Mouse (Mus musculus) heart, embryonic 14.5 days (tissue): Measurements from ENCODE around the gene Hjurp. TPM values are rescaled to one million over a fixed set of nuclear protein-coding genes. Genes with fewer than 3 reads are reported as not detected.
A peak's percentile ranks its signal among the peaks of the same experiment; 100 is the strongest.

Experiments
- ATAC-seq: fragments of 200-750 bp; cut with Nextera tagmentation; 2 replicates; pipeline ENCODE4 v1.8.0; 2017; ENCODE audit warnings: low read depth, moderate TSS enrichment; ENCODE audit not compliant: insufficient number of reproducible peaks, insufficient read depth, low FRiP score
- H3K27ac ChIP-seq, 2 experiments: fragments of 200-500 bp in 1 of 2; fragments of 300-500 bp in 1 of 2; sonication (generic) in 1 of 2; replicated peaks in 1 of 2; 2 replicates each; pipeline ENCODE4 v1.5.1; 2012 to 2014; ENCODE audit warnings: low read depth in 2 of 2, low read length in 2 of 2, control low read depth in 1 of 2, mild to moderate bottlenecking in 1 of 2, mixed read lengths in 1 of 2; ENCODE audit not compliant: control insufficient read depth in 1 of 2, insufficient read depth in 1 of 2
- H3K27me3 ChIP-seq: fragments of 300-500 bp; sonication (generic); 2 replicates; pipeline ENCODE4 v1.6.1; 2014; ENCODE audit warnings: mild to moderate bottlenecking, low read length, control low read depth; ENCODE audit not compliant: control insufficient read depth, insufficient read depth
- H3K36me3 ChIP-seq: fragments of 300-500 bp; sonication (generic); 2 replicates; pipeline ENCODE4 v1.6.1; 2014; ENCODE audit warnings: mild to moderate bottlenecking, control low read depth, low read length, mixed read lengths; ENCODE audit not compliant: control insufficient read depth, insufficient read depth
- H3K4me1 ChIP-seq, 2 experiments: fragments of 200-500 bp in 1 of 2; fragments of 300-500 bp in 1 of 2; sonication (generic) in 1 of 2; 2 replicates each; pipeline ENCODE4 v1.6.1; 2012 to 2014; ENCODE audit warnings: low read length in 2 of 2, control low read depth in 1 of 2, mixed read lengths in 1 of 2; ENCODE audit not compliant: control insufficient read depth in 2 of 2, insufficient read depth in 2 of 2
- H3K4me2 ChIP-seq: fragments of 300-500 bp; sonication (generic); 2 replicates; pipeline ENCODE4 v1.6.1; 2014; ENCODE audit warnings: mild to moderate bottlenecking, low read length
- H3K4me3 ChIP-seq, 2 experiments: fragments of 200-500 bp in 1 of 2; fragments of 300-500 bp in 1 of 2; sonication (generic) in 1 of 2; 2 replicates each; pipeline ENCODE4 v1.5.1; 2012 to 2014; ENCODE audit warnings: low read length in 2 of 2, mild to moderate bottlenecking in 2 of 2, control low read depth in 1 of 2, low read depth in 1 of 2, moderate library complexity in 1 of 2; ENCODE audit not compliant: control insufficient read depth in 1 of 2, insufficient read depth in 1 of 2
- H3K9ac ChIP-seq: fragments of 300-500 bp; sonication (generic); 2 replicates; pipeline ENCODE4 v1.6.1; 2014; ENCODE audit warnings: mild to moderate bottlenecking, low read length
- H3K9me3 ChIP-seq: fragments of 300-500 bp; sonication (generic); 2 replicates; pipeline ENCODE4 v1.6.1; 2016; ENCODE audit warnings: low read length, control low read depth; ENCODE audit not compliant: control insufficient read depth
- WGBS: fragments of 180-500 bp; shearing (Covaris S2); extraction: QIAGEN DNeasy Blood & Tissue Kit; methylation state at CpG from one replicate; pipeline ENCODE4 v1.1.7; 2014; 5-methylcytosine and 5-hydroxymethylcytosine counted together
- polyA plus RNA-seq: library from polyadenylated mRNA; unstranded; fragments of >200 nt; fragmentation: Nextera tagmentation; extraction: Ambion mirVana; gene quantifications from 2 replicates; pipeline ENCODE4 v1.2.1, GENCODE M21; 2014

Gene Hjurp
- polyA plus RNA-seq, 1 experiment from 2014 or later = 104 TPM

DNA sequence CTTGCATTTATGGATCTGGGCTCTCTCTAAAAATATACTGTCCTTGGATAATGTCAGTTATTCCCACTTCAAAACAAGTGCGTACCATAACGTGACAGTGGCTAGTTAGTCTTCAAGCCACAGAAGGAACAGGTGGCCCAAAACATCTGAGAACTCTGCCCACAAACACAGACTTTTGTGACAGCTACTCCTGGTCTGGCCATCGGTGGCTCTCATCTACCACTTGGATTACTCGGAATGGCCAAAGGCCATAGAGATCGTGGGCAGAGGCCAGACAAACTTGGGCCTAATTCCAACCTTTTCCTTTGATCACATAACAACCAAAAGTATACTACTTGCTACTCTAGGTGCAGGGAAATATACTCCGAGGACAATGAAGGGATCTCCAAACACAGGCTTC, 9.4 kb downstream of the Hjurp start:
- Histone ChIP-seq H3K4me2 (no peak overlapping the region), H3K4me3 (no peak overlapping the region), H3K27me3 (no peaks in the 10 kb centered on the region), H3K9me3 (no peaks in the 10 kb centered on the region), H3K9ac (no peak overlapping the region), H3K4me1 (peaks cover 0 to 7% of the 10 kb centered on the region in 2 experiments; a peak in 1 of 4 replicates), H3K27ac (no peak overlapping the region), H3K36me3 (peaks cover 91% of the 10 kb centered on the region)
- WGBS = 83% methylated on average over 6 of the region's 6 CpGs
- ATAC-seq = no peak

DNA sequence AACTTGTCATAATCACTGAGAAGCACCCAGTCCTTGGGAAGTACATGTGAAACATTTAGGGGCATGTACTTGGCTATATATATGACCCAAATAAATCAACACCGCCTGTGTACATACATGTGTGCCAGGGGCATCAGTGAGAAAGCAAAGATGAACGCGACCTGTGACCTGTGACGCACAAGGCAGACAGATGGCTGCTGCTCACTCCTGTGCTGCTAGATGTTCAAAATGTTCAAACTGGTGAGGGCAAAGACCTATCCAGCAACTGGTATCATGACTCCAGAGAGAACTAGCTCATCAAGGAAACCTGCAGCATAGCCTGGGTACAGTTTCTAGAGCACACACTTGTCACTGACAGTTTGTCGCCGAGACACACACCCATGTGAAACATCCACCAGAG, 9.9 kb downstream of the Hjurp start:
- H3K4me2 ChIP-seq = no peak overlapping the region
- H3K9me3 ChIP-seq = no peaks in the 10 kb centered on the region
- H3K27me3 ChIP-seq = no peaks in the 10 kb centered on the region
- H3K27ac ChIP-seq = no peak overlapping the region
- no peak overlapping the region for H3K9ac ChIP-seq
- peaks cover 91% of the 10 kb centered on the region for H3K36me3 ChIP-seq
- 93% methylated on average over 6 of the region's 6 CpGs for WGBS
- peaks cover 0 to 13% of the 10 kb centered on the region in 2 experiments for H3K4me1 ChIP-seq
- H3K4me3 ChIP-seq = no peak overlapping the region
- ATAC-seq = no peak

DNA sequence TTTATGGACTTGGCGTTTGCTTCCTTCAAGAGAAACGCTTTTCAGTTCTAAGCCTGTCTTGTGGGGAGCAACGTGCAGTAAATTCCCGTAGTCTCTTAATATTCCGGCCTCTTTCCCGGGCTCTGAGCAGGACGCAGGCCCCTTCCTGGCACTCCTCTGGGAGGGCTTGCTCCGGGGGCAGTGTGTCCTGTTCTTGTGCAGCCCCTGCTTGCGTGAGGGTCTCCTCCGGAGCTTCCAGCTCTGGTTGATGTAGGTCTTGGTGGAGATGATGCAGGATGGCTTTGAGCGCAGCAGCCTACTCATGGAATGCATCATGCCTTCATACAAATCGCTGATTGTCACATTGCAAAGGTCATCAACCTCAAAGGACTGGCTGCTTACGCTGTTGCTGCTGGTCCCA, 11.3 kb downstream of the Hjurp start:
- Histone ChIP-seq H3K36me3 (peaks cover 91% of the 10 kb centered on the region), H3K4me1 (peaks cover 0 to 24% of the 10 kb centered on the region in 2 experiments), H3K27ac (no peak overlapping the region), H3K4me3 (no peak overlapping the region), H3K9ac (no peak overlapping the region), H3K4me2 (no peak overlapping the region), H3K27me3 (no peaks in the 10 kb centered on the region), H3K9me3 (no peaks in the 10 kb centered on the region)
- no peak for ATAC-seq
- 89% methylated on average over 13 of the region's 13 CpGs for WGBS

DNA sequence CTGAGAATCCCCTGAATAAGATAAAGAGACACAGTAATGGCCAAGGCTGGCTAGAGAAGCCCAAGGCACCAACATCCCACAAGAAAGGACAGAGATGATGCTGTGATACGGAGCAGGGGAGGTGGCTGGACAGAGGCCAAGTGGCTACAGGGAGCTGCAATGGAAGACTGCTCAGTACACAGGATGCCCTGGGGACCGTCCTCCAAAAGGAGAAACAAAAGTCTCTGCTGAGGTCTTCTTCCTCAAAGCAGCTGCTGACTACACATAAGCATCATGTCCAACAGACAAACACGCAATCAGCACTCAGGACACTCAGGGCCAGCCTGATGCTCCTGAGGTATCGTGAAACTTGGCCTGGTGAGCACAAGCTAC, 12.6 kb downstream of the Hjurp start:
- Histone ChIP-seq H3K27me3 (no peaks in the 10 kb centered on the region), H3K4me3 (no peak overlapping the region), H3K4me1 (peaks cover 0 to 24% of the 10 kb centered on the region in 2 experiments), H3K27ac (no peak overlapping the region), H3K9me3 (no peaks in the 10 kb centered on the region), H3K9ac (no peak overlapping the region), H3K4me2 (no peak overlapping the region), H3K36me3 (peaks cover 99% of the 10 kb centered on the region)
- no peak for ATAC-seq
- 70% methylated on average over 4 of the region's 4 CpGs for WGBS

GRCm38 (mm10) chr1:88264237-88264868, 13.1 kb downstream of the Hjurp start:
- 78% methylated on average over 7 of the region's 7 CpGs for WGBS

GRCm38 (mm10) chr1:88263778-88264177, 13.7 kb downstream of the Hjurp start:
- Histone ChIP-seq H3K36me3 (peaks cover 88% of the 10 kb centered on the region), H3K4me1 (peaks cover 7 to 29% of the 10 kb centered on the region in 2 experiments), H3K27me3 (no peaks in the 10 kb centered on the region), H3K9ac (no peak overlapping the region), H3K4me3 (no peak overlapping the region), H3K27ac (no peak overlapping the region), H3K9me3 (no peaks in the 10 kb centered on the region), H3K4me2 (no peak overlapping the region)
- no peak for ATAC-seq
- 90% methylated on average over 5 of the region's 5 CpGs for WGBS

More at GRCm38 (mm10) chr1:88264237-88264868, 13.1 kb downstream of the Hjurp start:
- Histone ChIP-seq H3K9me3 (no peaks in the 10 kb centered on the region), H3K27me3 (no peaks in the 10 kb centered on the region), H3K4me3 (no peak overlapping the region), H3K27ac (no peak overlapping the region), H3K4me2 (no peak overlapping the region), H3K4me1 (peaks cover 3 to 25% of the 10 kb centered on the region in 2 experiments), H3K36me3 (peaks cover 94% of the 10 kb centered on the region), H3K9ac (no peak overlapping the region)
- no peak for ATAC-seq

DNA sequence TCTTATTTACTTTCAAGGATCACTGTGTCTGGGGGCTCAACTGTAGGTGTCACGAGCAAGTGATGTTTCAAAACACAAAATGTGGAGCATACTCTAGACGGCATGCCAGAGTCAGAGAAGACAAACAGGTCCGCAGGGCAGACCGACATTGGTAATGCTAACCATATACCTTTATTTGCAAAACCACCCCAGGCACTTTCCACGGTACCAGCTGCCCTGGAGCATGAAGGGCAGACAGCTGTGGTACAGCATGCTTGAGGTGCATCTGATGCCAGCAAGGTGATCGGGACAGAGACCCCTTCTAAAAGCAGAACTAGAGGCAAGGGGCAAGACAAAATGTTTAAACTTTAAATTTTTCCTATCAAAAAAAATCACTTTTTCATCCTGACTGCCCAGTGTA, 14.5 kb downstream of the Hjurp start:
- peaks cover 7 to 29% of the 10 kb centered on the region in 2 experiments for H3K4me1 ChIP-seq
- no peaks in the 10 kb centered on the region for H3K27me3 ChIP-seq
- no peaks in the 10 kb centered on the region for H3K9me3 ChIP-seq
- 75% methylated on average over 6 of the region's 6 CpGs for WGBS
- peaks cover 80% of the 10 kb centered on the region for H3K36me3 ChIP-seq
- no peak overlapping the region for H3K4me3 ChIP-seq
- ATAC-seq = no peak
- no peak overlapping the region for H3K27ac ChIP-seq
- H3K9ac ChIP-seq = no peak overlapping the region
- H3K4me2 ChIP-seq = no peak overlapping the region

- peak; percentile 2; the same call in 1 of the 2 replicates for ATAC-seq
- peaks cover 7 to 29% of the 10 kb centered on the region in 2 experiments for H3K4me1 ChIP-seq
- no peak overlapping the region for H3K4me2 ChIP-seq
- WGBS = 77% methylated on average over 4 of the region's 4 CpGs
- no peaks in the 10 kb centered on the region for H3K27me3 ChIP-seq
- H3K4me3 ChIP-seq = no peak overlapping the region
- peaks cover 73% of the 10 kb centered on the region for H3K36me3 ChIP-seq
- H3K9ac ChIP-seq = no peak overlapping the region
- H3K27ac ChIP-seq = no peak overlapping the region
- peaks cover 4% of the 10 kb centered on the region; the same call in 1 of the 2 replicates for H3K9me3 ChIP-seq
Observed at GRCm38 (mm10) chr1:88262255-88262654, 15.2 kb downstream of the Hjurp start.
